Mouse (Mus musculus) spleen, embryonic (tissue): ENCODE results near the gene Olfr70.

Experiments
- CTCF ChIA-PET: fragments of 350-600 bp; sonication (Branson Sonifier 250); formaldehyde crosslinking; loops from one replicate; lab custom pipeline; 2022; lab: Charles Lee

Gene Olfr70

DNA sequence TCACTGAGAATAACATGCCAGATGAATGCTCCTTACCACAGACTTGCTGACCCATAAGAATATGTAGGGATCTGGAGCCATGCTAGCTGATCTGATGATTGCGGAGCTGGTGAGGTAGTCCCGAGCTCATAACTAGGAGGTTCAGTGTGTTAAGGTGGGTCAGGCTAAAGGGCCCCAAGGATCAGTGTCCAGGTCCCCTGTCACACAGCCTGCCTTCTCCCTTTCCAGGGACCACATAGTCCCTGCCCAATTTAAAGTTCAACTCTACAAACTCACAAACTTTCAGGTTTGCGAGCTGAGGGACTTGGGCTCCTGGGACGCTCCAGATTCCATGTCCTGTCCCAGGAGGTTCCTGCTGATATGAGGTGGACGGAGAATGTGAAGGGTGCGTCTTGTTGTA is at the start of gene Olfr70:
Gene Olfr70, minus strand, starts transcription at position 101 of the 400 bp plus-strand sequence.
- CTCF ChIA-PET: no interaction called here

- CTCF ChIA-PET: no interaction called here
Measured at GRCm38 (mm10) chr4:43745187-43745586, 44.6 kb upstream of the Olfr70 start.

DNA sequence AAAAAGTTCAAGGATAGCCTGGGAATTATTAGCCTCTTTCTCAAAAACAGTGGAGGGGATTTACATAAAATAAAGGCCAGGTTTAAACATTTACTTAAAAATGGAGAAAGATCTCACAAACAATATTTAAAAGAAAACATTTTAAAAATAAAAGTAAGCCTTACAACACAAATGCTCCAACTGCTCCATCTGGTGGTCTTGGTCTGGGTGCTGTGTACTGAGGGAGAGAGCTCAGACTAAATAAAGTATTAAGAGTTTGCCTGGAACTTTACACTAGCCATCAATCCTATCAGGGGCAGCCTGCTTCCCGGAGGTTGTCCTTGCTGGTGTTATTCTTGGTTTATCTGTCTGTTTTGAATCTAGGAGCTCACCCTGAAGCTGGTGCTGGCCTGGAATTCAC is 42.5 kb upstream of the Olfr70 start:
- CTCF ChIA-PET: no interaction called here

GRCm38 (mm10) chr4:43742637-43743036 is 42.0 kb upstream of the Olfr70 start:
- CTCF ChIA-PET: no interaction called here

- CTCF ChIA-PET: no interaction called here
Measured at GRCm38 (mm10) chr4:43741526-43741925, 40.9 kb upstream of the Olfr70 start.

DNA sequence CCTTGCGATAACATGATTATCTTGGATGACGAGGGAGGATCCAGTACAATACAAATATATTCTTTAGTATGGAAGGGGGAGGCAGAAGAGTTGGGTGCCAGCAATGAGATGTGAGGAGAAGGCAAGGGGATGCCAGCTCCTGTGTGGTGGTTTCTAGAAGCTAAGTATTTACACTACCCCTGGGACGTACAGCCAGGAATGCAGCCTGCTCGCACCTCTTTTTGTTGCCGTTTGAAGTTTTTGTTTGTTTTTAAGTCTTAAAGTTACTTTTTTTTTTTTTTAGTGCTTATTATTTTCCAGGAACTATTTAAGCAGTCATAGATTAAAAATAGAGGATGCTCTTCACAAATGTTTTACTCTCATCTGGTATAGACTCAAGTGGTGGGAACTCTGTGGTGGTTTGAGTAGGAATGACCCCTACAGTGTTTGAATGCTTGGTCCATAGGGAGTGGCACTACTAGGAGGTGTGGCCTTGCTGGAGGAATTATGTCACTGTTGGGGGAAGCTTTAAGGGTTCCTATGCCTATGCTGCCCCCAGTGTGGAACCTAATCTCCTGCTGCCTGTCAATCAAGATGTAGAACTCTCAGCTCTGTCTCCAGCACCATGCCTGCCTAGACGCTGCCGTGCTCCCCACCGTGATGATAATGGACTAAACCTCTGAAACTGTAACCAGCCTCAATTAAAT is 38.5 kb upstream of the Olfr70 start:
- CTCF ChIA-PET: no interaction called here

- CTCF ChIA-PET: no interaction called here
Measured at GRCm38 (mm10) chr4:43737144-43737543, 36.5 kb upstream of the Olfr70 start.

- CTCF ChIA-PET: no interaction called here
Measured at GRCm38 (mm10) chr4:43733186-43733585, 32.6 kb upstream of the Olfr70 start.

GRCm38 (mm10) chr4:43732171-43732570 is 31.6 kb upstream of the Olfr70 start:
- CTCF ChIA-PET: no interaction called here

- CTCF ChIA-PET: no interaction called here
Measured at GRCm38 (mm10) chr4:43730750-43731297, 30.2 kb upstream of the Olfr70 start.

DNA sequence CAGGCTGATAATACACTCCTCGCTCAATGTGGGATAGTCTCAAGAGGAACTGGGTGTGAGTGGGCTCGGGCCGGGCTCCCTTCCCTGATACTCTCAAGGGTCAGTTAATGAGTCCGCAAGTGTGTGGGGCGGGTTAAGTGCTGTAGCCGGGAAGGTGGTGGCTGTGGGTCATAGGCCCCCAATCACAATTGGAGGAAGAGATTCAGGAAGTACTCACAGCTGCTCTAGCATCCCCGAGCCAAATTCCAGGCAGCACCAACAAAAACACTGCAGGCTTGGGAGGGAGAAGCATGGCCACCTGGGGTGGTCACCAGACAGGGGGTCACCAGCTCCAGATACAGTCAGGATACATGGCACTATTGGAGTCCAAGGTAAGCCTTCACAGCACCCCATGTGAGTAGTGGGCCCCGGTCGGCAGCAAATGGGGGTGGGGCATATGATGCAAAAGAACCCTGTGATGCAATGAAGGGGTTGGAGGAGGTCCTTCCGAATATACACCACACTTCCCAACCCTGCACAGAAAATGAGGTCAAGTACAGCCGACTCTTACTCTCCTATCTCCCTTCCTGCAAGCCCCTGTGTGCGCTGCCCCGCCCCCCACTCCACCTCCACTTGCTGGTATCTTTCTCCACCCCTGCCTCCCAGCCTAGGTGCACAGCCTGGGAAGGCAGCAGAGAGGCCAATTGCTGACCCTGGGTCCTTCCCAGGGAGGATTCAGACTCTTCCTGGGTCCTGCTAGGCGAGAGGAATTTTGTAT is 29.4 kb upstream of the Olfr70 start, which contains the start of gene Spaar:
Gene Spaar, plus strand, starts transcription at position 241 of the 757 bp plus-strand sequence.
- CTCF ChIA-PET: no interaction called here

DNA sequence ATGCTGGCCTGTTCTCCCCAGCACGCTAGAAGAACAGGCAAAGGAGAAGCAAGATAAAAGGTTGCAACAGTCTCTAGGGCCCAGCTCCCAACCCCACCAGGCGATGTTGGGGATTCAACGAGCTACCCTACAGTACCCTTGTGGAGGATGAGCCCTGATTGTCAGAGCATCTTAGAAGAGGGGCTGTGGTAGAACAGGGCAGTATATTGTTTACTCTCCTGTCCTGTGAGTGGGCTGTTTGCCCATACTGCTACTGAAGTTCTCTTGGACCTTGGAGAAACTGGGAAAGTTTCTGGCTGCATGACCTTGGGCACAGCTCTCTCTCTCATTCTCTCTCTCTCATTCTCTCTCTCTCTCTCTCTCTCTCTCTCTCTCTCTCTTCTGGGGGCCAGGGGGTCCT is 28.5 kb upstream of the Olfr70 start:
- CTCF ChIA-PET: no interaction called here

- CTCF ChIA-PET: no interaction called here
Measured at GRCm38 (mm10) chr4:43728576-43728954, 28.0 kb upstream of the Olfr70 start.

DNA sequence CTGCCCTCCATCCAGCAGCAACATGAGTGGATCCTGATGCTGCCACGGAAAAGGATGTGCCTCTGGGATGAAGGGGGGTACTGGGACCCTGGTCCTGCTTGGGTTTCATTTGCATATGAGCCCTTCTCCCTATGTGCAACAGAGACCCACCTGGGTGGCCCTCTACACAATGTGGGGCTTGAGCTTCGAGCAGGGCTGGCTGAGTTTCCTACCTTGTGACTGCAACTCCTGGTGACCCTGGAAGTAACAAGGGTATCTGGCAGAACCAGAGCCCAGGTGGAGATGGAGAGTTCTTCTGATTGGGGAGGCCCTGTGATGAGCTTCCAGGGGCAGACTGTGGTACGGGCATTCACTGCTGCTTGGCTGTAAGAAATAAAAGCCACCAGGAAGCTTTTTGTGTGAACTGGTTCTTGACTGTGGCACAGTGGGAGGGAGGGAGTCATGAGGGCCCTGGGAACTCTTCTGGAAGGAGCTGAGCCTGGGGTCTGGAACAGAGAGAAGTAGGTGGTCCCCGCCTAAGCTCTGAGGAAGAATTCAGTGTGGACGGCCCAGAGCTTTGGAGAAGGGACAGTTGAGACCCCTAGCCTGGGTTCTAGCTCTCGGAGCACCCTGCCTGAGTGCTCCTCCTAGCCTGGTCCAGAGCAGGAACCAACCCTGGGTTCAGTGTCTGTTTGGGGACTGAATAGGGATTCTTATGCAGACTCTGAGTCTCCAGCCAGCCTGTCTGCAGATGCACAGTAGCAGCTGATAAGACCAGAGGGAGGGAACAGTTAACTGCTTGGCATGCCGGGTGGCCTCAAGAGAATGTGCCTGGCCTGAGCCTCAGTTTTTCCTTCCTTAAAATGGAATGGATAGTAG is 27.3 kb upstream of the Olfr70 start:
- CTCF ChIA-PET: no interaction called here

DNA sequence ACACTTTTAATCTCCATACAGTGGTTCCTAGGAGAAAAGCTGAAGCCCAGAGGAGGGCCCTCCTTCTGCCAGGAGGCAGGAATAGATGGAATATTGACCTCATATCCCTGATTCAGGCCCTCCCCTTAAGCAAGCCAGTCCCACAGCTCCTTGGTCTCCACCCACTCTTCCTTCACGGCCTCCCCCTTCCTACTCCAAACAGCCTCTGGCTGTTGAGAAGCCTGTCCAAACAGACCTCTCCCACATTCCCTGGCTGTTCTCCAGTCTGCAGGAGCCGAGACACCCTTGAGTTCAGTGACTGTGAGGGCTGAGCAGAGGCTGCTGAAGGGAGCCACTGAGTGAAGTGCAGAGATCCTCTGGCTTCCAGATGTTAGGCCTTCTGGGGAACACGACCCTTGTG is 26.4 kb upstream of the Olfr70 start, which contains the start of gene Hrct1:
Gene Hrct1, plus strand, starts transcription at position 194 of the 400 bp plus-strand sequence.
- CTCF ChIA-PET: no interaction called here

- CTCF ChIA-PET: no interaction called here
Measured at GRCm38 (mm10) chr4:43726228-43726993, 25.8 kb upstream of the Olfr70 start.

DNA sequence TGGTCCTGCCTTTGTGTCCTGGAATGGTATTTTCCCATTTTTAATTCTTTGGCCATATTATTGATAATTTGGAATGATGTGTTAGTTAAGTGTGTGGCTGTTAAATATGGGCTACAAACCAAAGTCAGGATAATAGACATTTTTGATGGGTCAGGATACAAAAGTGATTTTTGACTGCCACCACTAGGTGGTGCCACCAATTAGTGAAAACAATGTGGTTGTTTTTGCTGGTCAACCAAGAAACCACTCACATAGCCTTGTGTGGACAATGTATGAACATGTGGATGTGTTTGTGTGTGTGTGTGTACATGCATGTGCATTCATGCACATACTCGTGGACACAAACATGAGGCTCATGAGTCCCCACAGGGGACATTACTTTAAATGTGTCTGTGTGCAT is 24.2 kb upstream of the Olfr70 start:
- CTCF ChIA-PET: no interaction called here

DNA sequence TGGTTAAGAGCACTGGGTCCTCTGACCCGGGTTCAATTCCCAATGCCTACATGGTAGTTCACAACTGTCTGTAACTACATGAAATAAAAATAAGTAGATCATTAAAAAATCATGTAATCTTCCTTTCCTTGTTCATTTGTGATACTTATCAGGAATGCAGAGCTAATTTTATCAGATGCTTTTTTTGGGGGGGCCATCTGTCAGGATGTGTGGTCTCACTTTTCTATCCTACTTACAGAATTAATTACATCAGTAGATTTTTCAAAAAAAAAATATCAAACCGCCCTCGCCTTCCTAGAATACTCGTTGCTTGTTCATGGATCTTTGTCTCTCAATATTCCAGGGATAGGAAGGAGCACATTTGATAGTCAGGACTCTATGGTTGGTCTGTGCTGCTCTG is 21.6 kb upstream of the Olfr70 start:
- CTCF ChIA-PET: interaction anchor here (0.5 kb wide), 1 partner anchor 94 kb away, joined by 4 read pairs; no protein-coding TSS in a partner anchor

- CTCF ChIA-PET: interaction anchor here (0.6 kb wide), 1 partner anchor 91 kb away, joined by 3 read pairs; no protein-coding TSS in a partner anchor
Measured at GRCm38 (mm10) chr4:43720491-43721228, 20.1 kb upstream of the Olfr70 start.

DNA sequence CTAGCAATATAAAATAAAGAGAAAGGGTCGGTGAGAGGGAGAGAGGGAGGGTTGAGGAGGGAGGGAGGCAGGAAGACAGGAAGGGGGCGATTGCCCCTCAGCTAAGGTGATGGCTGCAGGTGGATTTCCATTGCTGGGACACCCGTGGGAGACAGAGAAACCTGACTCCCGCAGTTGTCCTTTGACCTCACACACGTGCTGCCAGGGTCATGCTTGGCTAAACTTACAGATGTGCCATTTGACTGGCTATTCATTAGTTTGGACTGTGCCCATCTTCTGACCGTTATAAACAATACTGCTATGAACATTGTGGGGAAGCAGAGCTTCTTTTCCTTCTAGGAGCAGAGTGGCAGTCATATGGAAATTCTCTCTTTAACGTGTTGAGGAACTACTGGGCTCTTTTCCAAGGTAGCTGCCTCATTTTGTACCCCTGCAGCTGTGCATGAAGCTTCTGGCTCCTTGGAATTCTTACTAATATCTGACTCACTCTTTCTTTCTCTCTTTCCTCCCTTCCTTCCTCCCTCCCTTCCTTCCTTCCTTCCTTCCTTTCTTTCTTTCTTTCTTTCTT is 13.1 kb upstream of the Olfr70 start:
- CTCF ChIA-PET: no interaction called here
